Mouse (Mus musculus) embryo, embryonic 10.5 days (tissue): ENCODE data around the gene Ppl.
A peak's percentile ranks its signal among the peaks of the same experiment; 100 is the strongest.

Experiments
- DNase-seq: peaks from one replicate; pipeline ENCODE4 v3.0.0-alpha.2; 2015; ENCODE audit warnings: low spot score

The Ppl gene

DNA sequence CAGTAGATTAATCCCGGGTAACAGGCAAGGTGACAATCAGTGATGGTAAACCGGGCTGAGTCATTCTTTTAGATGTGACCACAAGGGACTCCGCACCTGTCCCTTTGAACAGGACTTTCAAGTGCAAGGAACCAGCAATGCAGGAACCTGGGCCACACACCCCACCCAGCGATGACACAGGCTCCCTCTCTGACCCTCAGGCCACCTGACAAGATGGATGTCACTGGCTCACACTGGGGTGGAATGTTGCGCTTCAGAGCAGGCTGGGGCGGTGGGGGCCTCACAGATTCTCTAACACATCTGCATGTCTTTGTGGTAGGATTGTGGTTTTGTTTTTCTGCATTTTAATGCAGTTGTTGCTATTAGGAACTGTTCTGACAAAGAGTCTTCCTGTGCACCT, 8.7 kb downstream of the Ppl start:
- DNase-seq, result no peak

DNA sequence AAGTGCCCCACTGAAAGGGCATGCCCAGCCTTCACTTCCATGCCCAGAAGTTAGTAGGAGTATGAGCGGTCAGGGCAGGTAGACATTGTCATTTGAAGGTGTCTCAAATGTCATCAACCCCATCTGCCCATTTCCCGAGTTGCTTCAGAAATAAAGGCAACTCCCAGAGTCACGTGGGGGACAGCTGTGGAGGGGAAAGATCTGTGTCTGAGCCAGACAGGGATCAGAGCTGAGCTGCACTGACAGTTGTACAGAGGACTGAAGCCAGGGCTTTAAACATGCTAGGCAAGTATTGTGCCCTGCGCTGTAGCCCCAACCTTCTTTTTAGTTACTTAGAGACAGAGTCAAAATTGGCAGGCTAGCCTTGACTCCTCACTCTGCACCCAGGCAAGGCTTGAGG, 12.4 kb downstream of the Ppl start:
- no peak for DNase-seq

GRCm38 (mm10) chr16:5119385-5119784, 12.8 kb downstream of the Ppl start:
- DNase-seq, result no peak

DNA sequence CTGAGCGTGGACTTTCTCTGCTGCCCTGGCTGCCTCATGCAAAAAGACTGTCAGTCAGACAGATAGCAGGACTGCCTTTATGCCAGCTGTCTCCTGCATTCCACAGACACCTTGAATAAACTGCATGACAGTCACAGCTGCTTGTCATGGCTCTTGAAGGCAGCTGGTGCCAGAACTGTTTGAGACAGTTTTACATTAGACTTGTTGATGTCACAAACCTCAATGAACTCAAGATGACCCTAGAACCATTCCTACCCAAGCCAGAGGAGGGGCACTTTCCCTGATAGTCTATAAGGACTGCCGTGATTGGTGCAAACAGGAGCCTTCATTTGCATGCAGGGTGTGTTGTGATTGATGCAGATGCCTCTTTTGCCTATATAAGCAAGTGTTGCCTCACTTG, 18.6 kb downstream of the Ppl start:
- peak; percentile 8 for DNase-seq

DNA sequence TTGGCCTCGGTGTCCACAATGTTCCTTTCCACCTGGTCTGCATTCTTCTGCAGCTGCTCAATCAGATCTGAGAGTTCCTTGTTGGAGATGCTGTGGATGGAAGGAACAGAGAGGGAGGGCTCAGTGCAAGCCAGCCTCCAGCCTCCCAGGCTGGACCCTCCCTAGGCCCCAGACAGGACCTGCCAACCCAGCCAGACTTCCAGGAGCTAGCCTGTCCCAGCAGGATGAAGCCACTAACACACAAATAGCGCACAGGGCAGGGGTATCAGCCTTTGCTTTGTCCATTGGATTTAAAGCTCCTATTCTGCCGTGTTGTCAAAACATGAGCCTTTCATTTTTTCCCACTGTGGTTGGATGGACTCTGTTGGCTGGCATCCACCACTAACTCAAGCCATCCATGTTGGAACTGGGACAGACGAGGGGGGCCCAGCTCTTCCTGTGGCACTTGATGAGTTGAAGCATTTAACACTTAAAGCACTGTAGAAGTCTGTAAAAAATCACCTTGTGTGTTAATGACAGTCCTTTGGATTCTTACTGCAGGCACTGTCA, 19.1 kb downstream of the Ppl start:
- no peak for DNase-seq

- no peak for DNase-seq
Observed at GRCm38 (mm10) chr16:5111021-5111420, 21.2 kb downstream of the Ppl start.

GRCm38 (mm10) chr16:5109877-5110276, 22.3 kb downstream of the Ppl start:
- DNase-seq, result no peak

DNA sequence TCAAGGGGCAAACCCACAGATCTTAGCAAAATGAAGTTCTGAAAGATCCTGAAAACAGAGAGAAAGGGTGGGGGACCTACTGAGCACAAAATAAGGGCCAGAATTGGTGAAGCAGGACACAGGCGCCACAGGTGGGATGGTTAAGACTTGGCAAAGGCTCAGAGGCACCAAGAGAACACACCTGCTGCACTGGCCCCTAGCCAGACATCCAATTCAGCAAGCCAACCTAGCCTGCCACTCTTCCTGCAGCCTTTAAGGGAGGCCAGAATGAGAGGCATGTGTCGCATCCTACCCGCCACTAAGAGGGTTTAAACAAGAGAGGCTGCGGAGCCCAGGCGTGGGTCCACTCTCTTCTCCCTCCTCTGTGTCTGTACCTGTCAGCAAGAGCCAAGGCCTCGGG, 31.2 kb downstream of the Ppl start:
- no peak for DNase-seq

DNA sequence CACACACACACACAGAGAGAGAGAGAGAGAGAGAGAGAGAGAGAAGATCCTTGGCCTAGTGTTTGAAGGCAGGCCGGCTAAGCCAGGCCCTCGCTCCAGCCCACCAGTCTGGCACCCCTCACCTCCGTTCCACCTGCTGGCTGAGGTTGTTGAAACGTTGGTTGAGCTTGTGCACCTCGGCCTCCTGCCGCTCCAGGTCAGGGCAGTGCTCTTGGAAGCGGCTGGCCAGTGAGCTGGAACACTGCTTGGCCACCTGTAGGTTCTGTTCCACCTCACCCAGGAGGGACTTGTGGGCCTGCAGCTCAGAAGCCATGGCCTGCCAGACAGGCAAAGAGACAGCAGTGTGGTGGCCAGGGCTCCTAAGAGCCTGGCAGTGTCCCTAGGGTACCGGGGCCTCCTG, 35.7 kb downstream of the Ppl start:
- no peak for DNase-seq

GRCm38 (mm10) chr16:5093285-5093684, 38.9 kb downstream of the Ppl start:
- no peak for DNase-seq

DNA sequence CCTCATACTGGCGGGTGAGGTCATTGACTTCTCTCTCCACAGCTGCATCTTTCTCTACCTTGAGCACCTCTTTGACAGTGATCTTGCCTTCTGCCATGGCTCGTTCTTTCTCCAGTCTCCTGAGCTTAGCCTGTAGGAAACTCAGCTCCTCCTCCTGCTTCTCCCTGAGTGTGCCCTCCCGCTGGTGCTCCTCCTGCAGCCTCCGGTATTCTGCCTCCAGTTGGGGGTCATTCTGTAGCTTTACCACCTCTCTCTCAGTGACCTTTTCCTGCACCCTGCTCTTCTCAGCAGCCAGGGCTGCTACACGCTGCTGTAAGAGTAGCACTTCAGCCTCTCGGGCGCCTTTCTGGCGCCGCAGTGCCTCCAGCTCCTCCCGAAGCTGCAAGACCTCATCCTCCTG, 43.2 kb downstream of the Ppl start:
- no peak for DNase-seq

DNA sequence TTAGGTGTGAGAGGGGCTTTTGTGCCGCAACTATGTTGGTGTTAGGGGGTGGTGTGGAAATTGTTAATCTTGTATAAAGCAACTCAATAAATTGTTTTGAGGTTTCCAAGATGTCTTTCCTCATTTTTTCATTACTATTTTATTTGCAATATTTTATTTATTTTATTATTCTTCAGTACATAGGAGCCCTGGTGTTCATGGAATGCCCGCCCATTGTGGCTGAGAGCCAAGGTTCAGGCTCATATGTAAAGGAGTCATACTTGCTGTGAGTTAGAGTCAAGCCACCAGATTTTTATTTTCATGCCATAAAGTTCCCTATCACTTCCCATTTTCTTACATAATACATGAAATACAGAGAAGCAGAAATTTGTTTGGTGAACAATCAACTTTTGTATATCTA, 46.0 kb downstream of the Ppl start:
- no peak for DNase-seq

- no peak for DNase-seq
Observed at GRCm38 (mm10) chr16:5085196-5085595, 47.0 kb downstream of the Ppl start.

GRCm38 (mm10) chr16:5074341-5074740, 57.9 kb downstream of the Ppl start:
- DNase-seq, result no peak

GRCm38 (mm10) chr16:5071974-5072373, 60.2 kb downstream of the Ppl start:
- no peak for DNase-seq

- no peak for DNase-seq
Observed at GRCm38 (mm10) chr16:5070321-5070720, 61.9 kb downstream of the Ppl start.

DNA sequence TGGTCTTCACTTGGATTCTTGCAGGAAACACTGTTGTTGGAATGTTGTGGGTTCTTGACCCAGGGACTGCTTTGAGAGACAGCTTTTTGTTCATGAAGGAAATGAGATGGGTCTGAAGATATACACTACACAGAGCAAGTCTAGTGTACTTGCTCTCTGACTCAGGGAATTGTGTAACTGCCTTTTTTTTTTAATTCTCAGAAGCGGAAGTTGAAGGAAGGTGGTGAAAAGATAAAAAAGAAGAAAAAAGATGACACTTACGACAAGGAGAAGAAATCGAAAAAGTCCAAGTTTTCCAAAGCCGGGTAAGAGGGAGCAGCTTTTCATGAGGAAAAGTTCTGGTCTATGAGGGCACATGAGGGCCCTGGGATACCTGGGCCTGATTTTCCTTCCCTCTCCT, 68.7 kb downstream of the Ppl start:
- DNase-seq, result no peak

DNA sequence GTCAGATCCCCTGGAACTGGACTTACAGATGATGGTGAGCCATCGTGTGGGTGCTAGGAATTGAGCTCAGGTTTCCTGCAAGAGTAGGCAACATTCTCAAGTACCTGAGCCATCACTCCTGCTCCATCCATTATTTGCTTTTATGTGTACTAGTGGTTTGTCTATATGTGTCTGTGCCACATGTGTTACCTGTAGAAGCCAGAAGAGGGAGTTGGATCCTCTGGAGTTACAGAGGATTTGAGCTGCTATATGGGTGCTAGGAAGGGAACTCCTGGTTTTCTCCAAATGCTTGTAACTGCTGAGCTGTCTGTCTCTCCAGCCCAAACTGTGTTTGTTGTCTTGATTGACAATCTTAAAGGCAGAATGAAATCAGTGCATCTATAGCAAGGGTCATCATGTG, 74.1 kb downstream of the Ppl start:
- DNase-seq, result peak; percentile 42

- peak; percentile 79 for DNase-seq
Observed at GRCm38 (mm10) chr16:5050251-5051110, 81.7 kb downstream of the Ppl start.

- DNase-seq, result peak; percentile 99
Observed at GRCm38 (mm10) chr16:5049774-5050234, 82.4 kb downstream of the Ppl start, which contains the start of the genes Glyr1 and Ubn1. Gene Glyr1, minus strand, starts transcription at chr16:5049863. Gene Ubn1, plus strand, starts transcription at chr16:5050057.

DNA sequence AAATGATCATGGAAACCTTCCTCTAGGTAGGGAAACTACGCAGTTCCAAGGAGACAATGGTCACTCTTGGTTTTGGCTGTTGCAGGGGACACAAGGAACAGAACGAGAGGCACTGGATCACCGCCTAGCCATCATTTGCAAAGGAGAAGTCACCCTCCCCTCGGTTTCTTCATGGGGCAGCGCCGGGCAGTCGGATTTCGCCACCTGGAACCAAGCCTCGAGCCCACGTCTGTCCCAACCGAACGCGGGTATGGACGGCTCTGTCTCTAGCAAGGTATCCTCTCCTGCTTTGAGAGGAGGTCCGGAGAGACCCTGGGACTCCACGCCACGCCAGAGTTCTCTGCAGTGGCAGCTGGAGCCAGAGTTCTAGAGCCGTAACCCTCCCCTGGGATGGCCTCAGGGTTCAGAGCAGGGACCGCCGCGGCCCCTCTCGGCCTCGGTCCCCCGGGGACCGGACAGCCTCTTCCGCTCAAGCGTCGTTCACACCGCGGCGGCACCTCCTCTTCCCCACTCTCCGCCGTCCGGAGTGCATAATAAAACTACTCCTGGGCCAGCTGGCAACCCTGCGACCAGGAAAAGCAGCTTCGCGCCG, 82.9 kb downstream of the Ppl start:
- no peak for DNase-seq

DNA sequence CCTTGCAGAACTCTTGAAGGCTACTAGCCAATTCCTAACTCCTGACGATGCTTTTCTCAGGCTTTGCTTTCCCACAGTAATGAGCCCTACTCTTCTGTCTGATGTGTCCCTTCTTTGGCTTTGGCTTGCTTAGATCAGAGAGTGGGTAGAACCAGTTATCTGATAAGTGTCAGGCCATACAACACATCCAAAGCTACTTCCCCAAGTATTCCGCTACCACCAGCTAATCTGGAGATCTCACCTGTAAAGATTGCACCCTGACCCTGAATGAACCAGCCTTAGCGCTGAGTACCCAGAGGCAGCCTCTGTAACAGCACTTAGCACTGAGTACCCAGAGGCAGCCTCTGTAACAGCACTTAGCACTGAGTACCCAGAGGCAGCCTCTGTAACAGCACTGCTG, 86.9 kb downstream of the Ppl start:
- DNase-seq, result no peak

GRCm38 (mm10) chr16:5036649-5037234, 95.5 kb downstream of the Ppl start:
- DNase-seq, result no peak
